Mouse (Mus musculus): ENCODE measurements around the gene Rgl3. TPM values are rescaled to one million over a fixed set of nuclear protein-coding genes. Genes with fewer than 3 reads are reported as not detected.

The Rgl3 gene
- total RNA-seq, 2 experiments from 2014 or later, result 0.18 to 0.21 TPM

GRCm38 (mm10) chr9:21927208-21927753 is 62.0 kb downstream of the Rgl3 start, which contains the start of the genes Ccdc159 and Tmem205:
Ccdc159 (plus strand) TSS chr9:21927471.
Tmem205 (minus strand) TSS chr9:21927556.
- intact Hi-C loops (cut with DNase I; ENCODE audit: low total_unique reads), result no loop called here

DNA sequence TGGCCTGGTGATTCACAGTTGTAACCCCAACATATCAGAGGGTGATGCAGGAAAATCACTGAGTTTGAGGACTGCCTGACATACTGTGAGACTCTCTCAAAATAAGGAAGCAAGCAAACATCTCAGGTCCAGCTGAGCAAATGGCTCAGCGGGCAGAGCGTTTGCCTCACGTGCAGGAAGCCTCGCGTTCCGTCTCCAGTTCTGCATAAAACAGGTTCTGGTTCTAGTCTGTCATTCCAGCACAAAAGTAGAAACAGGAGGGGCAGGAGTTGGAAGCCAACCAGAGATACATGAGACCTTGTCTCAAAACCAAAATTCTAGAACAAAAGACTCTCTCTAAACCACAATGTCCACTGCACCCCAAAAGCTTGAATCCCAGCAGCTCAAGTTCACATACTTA is 62.5 kb downstream of the Rgl3 start:
- no peak for DNase-seq
- intact Hi-C loops (cut with DNase I; ENCODE audit: low total_unique reads), result no loop called here

More at GRCm38 (mm10) chr9:21927208-21927753, 62.0 kb downstream of the Rgl3 start, which contains the start of the genes Ccdc159 and Tmem205:
- peak; percentile 93 for DNase-seq

DNA sequence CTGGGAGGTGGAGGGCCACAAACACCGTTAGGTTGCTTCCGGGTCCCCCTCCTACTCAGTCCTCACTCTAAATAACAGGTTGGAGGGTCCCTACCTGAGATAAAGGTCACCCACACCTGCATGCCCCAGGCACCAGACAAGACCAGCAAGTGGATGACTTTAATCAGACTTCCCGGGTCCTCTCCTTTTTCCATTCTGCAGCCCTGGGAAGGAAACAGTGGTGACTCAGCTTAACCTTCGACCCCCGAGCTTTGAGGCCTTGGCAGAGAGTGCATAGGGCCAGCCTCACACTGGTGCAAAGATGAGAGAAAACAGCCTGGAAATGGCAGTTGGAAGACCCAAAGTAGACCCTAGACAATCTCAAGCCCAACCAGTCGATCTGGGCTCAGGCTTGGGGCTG is 63.1 kb downstream of the Rgl3 start:
- no peak for DNase-seq
- intact Hi-C loops (cut with DNase I; ENCODE audit: low total_unique reads), result no loop called here

DNA sequence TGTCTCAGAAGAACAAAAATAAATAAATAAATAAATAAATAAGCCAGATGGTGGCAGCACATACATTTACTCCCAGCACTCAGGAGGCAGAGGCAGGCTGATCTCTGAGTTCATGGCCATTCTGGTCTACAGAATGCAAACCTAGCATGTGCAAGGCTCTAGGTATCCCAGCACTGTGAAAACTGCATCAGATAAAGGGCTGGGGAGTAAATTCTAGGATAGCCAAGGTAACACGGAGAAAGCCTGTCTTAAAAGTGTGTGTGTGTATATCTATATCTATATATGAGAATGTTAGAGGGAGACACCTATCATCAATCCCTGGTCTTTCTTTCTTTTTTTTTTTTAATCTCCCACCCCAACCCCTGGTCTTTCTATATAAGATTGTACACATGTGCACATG is 63.7 kb downstream of the Rgl3 start:
- intact Hi-C loops (cut with DNase I; ENCODE audit: low total_unique reads), result no loop called here
- DNase-seq, result no peak

DNA sequence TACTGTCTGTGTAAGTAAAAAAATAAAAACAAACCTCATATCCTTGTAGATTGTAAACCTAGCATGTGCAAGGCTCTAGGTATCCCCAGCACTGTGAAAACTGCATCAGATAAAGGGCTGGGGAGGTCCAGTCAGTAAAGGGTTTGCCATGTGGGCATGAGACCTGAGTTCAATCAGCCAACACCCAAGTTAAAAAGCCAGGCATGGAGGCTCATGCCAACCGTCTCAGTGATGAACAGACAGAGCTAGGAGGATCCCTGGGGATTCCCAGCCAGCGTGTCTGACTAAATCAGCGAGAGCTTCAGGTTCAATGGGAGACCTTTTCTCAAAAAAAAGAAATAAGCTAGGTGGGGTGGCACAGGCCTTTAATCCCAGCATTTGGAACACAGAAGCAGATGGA is 64.2 kb downstream of the Rgl3 start:
- DNase-seq, result no peak
- intact Hi-C loops (cut with DNase I; ENCODE audit: low total_unique reads), result no loop called here

GRCm38 (mm10) chr9:21924099-21924493 is 65.2 kb downstream of the Rgl3 start:
- peak; percentile 89 for DNase-seq
- intact Hi-C loops (cut with DNase I; ENCODE audit: low total_unique reads), result no loop called here

DNA sequence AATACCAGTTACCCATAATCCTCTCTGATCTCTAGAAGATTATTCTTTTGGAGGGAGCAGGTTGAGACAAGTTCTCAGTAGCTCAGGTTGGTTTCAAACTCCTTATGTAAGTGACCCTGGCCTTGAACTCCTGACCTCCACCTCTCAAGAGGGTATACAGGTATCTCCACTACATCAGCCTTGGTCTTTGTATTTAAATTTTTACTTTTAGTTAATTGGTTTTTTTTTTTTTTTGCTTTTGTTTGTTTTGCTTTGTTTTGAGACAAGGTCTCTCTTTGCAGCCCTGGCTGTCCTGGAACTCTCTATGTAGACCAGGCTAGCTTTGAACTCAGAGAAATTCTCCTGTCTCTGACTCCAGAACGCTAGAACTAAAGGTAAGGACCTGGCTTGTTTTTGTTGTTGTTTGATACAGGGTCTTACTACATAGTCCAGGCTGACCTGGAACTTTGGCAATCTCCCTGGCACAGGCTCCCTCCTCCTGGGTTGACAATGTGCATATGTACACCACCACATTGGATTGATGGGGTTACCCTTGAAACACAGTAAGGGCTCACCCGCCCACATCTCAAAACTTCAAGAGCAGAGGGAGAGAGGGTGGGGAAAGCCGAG is 65.7 kb downstream of the Rgl3 start:
- intact Hi-C loops (cut with DNase I; ENCODE audit: low total_unique reads), result no loop called here
- no peak for DNase-seq

GRCm38 (mm10) chr9:21923036-21923435 is 66.2 kb downstream of the Rgl3 start:
- no peak for DNase-seq
- intact Hi-C loops (cut with DNase I; ENCODE audit: low total_unique reads), result no loop called here

Other genes starting within 250 kb of the Rgl3 start
- 1 to 10 TPM; 3.2 to 3.6 TPM for gene Spc24, start 229.1 kb downstream of the Rgl3 start, total RNA-seq (2021)
- 10 to 100 TPM; 17.9 to 21.2 TPM for gene Kank2, start 190.7 kb downstream of the Rgl3 start, total RNA-seq (2021)
- gene Angptl8, start 153.9 kb downstream of the Rgl3 start, total RNA-seq (2021), result not detected
- gene Dock6, start 136.8 kb downstream of the Rgl3 start, total RNA-seq (2021), result 10 to 100 TPM; 18.8 to 24.7 TPM
- 1 to 10 TPM; 4.1 to 6.6 TPM for gene Rab3d, start 71.3 kb downstream of the Rgl3 start, total RNA-seq (2021)
- gene Ccdc159, start 62.0 kb downstream of the Rgl3 start, total RNA-seq (2021), result under 1 TPM; 0.33 TPM
- 10 to 100 TPM; 13.7 to 14.2 TPM for gene Tmem205, start 61.9 kb downstream of the Rgl3 start, total RNA-seq (2021)
- gene Plppr2, start 52.4 kb downstream of the Rgl3 start, total RNA-seq (2021), result 1 to 10 TPM; 1.4 TPM
- 1 to 10 TPM; 2.7 to 3.6 TPM for gene Swsap1, start 33.7 kb downstream of the Rgl3 start, total RNA-seq (2021)
- 1 to 10 TPM; 1.3 to 2.2 TPM for gene Epor, start 25.9 kb downstream of the Rgl3 start, total RNA-seq (2021)
- gene Ccdc151, start 13.2 kb upstream of the Rgl3 start, total RNA-seq (2021), result not detected
- 10 to 100 TPM; 28.6 to 29.8 TPM for gene Prkcsh, start 13.4 kb upstream of the Rgl3 start, total RNA-seq (2021)
- gene Elavl3, start 62.6 kb upstream of the Rgl3 start, total RNA-seq (2021), result under 1 TPM; 0.14 to 0.73 TPM
- not detected for gene Gm49318, start 81.8 kb upstream of the Rgl3 start, total RNA-seq (2021)
- 1 to 10 TPM; 2.6 to 3.2 TPM for gene Zfp653, start 81.9 kb upstream of the Rgl3 start, total RNA-seq (2021)
- 10 to 100 TPM; 68.5 to 72.2 TPM for gene Ecsit, start 96.0 kb upstream of the Rgl3 start, total RNA-seq (2021)
- 1 to 10 TPM; 1.7 to 7.9 TPM for gene Cnn1, start 109.8 kb upstream of the Rgl3 start, total RNA-seq (2021)
- 10 to 100 TPM; 30.1 to 32.7 TPM for gene Elof1, start 127.7 kb upstream of the Rgl3 start, total RNA-seq (2021)
- gene Acp5, start 146.3 kb upstream of the Rgl3 start, total RNA-seq (2021), result 1 to 10 TPM in 1 of 2 experiments, under 1 TPM in 1; 0.55 to 1.1 TPM
- 10 to 100 TPM; 29.3 to 30.3 TPM for gene Pigyl, start 167.4 kb upstream of the Rgl3 start, total RNA-seq (2021)
- not detected for gene Zfp872, start 198.6 kb upstream of the Rgl3 start, total RNA-seq (2021)
- 1 to 10 TPM; 7.8 TPM for gene Zfp809, start 236.3 kb upstream of the Rgl3 start, total RNA-seq (2021)

Data from gastrocnemius, postnatal 14 days (tissue).